Mouse (Mus musculus): ENCODE data around the gene Olfr830.
"Not testable (repeated sequence)": the region's sequence is repeated elsewhere in the genome, so short reads cannot be mapped to it uniquely, and the experiment has no call there.

Olfr830 gene
- long read RNA-seq, experiment 1 = 0 reads
- long read RNA-seq, experiment 2 = 0 reads

GRCm38 (mm10) chr9:18874393-18874792, at the start of gene Olfr830:
Gene Olfr830 (plus strand): TSS chr9:18874693.
- intact Hi-C loops (cut with DNase I) = no loop called here

DNA sequence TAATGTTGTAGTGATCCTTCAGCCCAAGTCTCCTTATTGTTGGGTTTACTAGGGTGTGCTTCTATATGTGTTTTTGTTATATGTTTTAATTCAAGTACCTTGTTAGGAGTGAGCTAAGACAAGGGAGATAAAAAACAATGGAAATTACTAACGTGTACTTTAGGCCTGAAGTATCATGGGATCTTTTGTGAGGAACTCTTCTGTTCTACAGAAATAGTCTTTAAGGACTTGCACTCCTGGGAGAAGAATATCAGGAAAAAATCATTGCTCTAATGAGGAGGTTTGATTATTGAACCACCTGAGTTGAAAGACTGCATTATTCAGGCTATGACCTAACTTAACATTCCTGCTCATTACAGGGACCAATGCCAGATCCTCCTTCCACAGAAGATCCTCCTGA, 19.9 kb upstream of the Olfr830 start, which contains the start of gene Olfr829:
Olfr829 (plus strand) TSS at position 301 of the 400 bp plus-strand sequence.
- intact Hi-C loops (cut with DNase I) = no loop called here

GRCm38 (mm10) chr9:18907699-18908098, 33.2 kb downstream of the Olfr830 start:
- intact Hi-C loops (cut with DNase I) = not testable (repeated sequence)

DNA sequence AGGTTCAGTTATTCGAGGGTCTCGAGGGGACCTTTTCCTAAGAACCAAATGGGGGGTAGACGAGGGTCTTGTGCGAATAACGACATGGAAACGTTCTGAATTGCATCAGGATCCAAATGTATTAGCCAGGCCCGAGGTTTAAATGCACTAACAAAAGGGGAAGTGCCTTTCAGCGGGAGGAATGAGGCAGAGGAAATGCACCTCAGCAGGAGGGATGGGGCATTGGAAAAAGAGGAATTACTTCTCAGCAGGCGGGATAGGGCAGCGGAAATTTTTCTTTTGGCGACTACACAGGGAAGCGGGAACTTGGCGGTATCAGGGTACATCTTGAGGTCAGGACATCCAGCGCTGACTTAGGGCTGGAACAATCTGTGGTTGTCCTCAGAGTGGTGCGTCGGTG, 53.4 kb downstream of the Olfr830 start:
- intact Hi-C loops (cut with DNase I) = not testable (repeated sequence)
